Mouse (Mus musculus) gastrocnemius, postnatal 4 days (tissue): ENCODE measurements around the gene Zcchc17. TPM values are rescaled to one million over a fixed set of nuclear protein-coding genes. Genes with fewer than 3 reads are reported as not detected.

ENCODE experiments used
- DNase-seq, 2 experiments: peaks; one replicate each; pipeline ENCODE4 v3.0.0; 2021 to 2022; ENCODE audit warnings: low spot score in 2 of 2, mixed read lengths in 2 of 2
- total RNA-seq, 2 experiments: library from RNA; stranded (reverse); gene quantifications; 2 replicates each; pipeline ENCODE4 v1.2.3; 2021

Zcchc17 gene
- total RNA-seq, 2 experiments from 2014 or later: 42.3 to 42.6 TPM

DNA sequence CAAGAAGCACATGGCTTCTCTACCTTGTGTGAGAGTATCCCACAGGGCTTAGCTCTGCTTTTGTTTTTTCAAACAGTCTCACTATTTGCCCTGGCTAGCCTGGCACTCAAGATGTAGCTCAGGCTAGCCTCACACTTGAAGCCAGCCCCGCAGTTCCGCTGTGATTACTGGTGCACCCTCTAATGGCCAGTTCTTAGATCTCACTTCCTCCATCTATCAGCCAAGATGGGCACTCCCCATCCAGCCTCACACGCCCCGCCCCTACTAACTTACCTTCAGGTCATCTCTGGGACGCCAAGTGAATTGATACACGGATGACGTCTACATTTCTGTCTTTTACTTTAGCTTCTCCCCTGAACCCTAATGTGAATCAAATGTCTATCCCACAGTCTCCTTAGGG is 40.2 kb downstream of the Zcchc17 start:
- DNase-seq: no peak

DNA sequence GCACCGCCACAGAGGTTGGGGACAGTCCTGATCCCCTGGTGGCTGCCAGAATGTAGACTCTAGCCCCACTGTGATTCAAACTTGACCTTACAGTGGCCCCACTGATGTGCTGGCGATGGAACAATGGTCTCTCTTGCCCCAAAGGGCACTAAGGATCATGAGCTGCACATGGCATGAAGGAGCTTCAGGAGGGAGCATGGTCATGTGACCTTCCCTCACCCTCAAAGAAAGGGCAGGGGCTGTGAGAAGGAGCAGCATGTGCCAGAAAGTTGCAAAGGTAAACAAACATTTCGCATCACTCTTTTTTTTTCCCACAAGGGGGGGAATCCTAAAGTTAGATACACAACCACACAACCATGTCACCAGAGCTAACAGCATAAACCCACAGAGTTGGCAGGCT is 41.6 kb downstream of the Zcchc17 start:
- DNase-seq: no peak

DNA sequence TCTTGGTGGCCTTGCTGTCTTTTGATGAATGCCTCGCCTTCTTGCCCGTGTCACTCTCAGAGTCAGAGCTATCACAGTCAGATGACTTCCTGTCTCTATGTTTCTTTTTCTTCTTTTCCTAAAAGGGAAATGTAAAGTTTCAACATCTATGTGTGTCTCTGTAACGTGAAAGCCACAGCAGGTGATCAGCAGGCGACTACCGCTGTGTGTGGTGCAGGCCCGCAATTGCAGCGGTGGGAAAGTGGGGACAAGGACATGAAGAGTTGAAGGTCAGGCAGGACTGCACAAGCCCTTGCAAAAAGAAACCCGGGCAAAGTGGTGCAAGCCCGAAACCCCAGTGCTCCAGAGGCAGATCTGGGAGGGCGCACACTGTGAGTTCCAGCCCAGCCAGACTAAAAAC is 43.1 kb downstream of the Zcchc17 start:
- no peak for DNase-seq

DNA sequence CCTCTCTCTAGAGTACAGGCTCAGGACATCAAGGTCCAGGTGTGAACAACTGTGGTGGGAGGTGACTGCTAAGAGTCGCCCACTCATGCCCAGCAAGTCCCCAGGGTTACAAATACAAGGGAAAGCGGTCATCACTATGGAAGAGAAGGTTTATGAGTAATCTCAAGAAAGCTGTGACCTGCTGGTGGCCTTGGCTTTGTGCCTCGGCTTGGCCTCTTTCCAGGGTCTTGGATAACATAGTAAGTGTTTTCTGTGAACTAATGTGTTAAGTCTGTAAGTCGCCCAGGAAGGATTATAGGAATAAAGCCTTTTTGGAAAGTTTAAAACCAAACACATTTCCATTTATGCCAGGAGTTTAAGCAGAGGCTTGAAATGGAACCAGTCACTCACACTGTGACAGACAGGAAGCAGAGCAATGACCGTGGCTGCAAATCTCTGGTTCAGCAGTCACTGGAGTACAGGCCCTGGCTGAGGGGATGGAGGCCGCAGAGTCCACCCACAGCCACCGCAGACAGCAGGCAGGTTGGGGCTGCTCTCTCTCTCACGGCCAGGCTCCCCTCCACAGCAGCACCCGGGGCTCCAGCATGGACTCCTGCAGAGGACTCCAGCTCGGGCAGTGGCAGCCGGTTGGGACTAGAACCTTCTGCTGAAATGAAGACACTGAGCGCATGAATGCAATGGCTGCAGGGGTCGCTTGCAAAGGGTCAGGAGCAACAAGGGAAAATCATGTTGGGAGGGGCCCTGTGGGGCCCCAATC is 43.8 kb downstream of the Zcchc17 start:
- DNase-seq: no peak

DNA sequence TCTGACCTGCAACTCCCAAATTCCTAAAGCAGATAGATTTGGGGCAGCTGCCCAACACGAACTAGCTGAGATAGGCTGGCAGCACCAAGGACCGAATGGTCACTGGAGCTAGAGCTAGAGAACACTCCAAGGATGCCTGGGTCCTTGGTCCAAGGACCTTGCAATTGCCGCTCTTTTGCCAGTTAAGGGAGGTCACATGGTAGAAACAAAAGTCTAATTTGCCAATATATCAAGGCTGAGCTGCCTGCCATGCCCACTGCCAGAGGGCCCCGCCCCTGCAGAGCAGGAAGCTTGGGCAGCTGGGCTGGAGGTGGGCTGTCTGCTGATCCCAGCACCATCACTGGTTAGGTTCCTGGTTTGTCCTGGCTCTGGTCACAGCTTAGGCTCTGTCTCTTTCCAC is 46.2 kb downstream of the Zcchc17 start:
- DNase-seq: no peak

DNA sequence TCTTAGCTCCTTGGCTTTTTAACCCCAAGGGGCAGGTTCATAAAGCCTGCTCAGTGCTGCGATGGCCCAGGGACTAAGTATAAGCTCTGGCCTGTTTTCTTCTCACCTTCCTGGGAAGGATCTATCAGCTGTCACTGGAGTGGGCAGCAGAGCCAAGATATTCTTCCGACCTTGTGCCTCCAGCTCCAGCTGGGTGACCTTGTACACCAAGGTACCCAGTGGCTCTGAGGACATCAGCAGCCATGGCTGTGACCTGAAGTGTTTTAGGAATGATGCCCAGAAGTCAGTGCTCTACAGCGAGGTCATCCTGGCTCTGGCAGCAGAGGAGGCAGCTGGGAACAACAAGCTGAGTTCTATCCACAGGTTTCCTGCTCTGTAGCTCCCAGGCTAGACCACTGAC is 47.2 kb downstream of the Zcchc17 start:
- DNase-seq: no peak

DNA sequence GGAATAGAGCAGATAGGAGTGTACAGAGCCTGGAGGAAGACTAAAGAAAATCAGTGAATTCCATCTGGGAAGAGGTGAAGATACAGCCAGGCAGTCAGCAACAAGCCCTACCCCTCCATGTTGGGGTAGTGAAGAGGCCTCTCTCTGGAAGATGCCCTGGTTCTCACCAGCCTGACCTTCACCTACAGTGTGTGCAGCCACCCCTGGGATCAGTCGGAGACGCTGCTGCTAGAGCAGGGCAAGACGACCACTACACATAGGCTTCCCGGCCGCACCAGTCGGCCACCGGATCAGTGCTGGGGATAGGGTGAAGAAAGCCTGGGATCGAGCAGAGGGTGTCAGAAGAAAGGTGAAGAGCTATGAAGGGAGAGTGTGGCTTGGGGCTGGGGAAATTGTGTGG is 50.5 kb downstream of the Zcchc17 start:
- no peak for DNase-seq

DNA sequence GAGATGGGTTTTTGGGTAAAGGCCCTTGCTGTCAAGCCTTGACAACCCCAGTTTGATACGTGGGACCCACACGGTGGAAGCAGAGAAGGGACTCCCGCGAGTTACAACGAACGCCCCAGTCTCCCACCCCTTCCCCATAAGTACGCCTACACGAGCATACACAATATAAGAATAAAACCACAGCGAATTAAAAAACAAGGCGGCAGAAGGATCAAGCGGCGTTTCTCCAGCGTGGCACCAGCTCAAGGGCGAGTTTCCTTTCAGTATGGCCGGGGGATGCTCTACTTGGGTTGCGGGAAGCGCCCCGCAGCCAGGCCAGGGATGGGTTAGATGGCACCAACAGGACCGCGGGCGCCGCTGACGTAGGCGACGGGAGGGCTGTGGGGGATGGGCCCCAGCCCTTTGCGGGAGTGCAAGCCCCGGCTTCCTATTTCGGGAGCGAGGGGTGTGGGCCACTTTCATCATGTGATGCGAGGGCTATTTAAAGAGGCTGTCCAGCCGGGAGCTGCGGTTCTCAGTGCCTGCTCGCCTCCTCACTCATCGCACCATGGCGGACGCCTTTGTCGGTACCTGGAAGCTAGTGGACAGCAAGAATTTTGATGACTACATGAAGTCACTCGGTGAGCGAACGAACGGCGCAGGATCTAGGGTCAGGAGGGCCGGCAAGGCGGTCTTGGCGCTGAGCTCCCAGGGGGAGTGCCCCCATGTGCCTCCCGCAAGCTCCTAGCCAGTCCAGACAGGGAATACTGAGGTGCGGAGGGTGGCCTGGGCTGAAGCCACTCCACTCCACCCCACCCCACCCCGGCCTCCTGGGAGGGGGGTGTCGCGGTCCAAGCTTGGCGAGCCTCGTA is 51.3 kb downstream of the Zcchc17 start, which contains the start of the genes Fabp3 and Gm10570:
TSS of gene Fabp3 (plus strand) at position 365 of the 851 bp plus-strand sequence.
TSS of gene Gm10570 (minus strand) at position 444 of the 851 bp plus-strand sequence.
- peak in 1 of 2 experiments; percentile 49 for DNase-seq

DNA sequence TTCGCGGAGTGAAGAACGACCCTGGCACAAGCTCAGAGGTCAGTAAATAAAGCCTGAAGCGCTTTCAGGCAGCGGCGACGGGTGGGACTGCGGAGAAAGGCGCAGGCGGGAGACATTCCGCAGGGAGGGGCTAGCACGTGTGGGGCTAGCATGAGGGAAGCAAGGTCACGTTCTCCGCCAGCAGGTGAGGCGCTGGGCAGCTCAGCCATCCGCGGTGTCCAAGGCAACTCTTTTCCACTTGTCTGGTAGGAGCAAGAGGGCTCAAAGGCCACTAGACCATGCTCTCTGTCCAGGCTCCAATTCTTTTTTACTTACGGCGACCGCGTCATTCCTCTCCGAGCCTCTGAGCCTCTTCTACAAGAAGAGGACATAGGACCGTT is 51.9 kb downstream of the Zcchc17 start:
- DNase-seq: peak in 1 of 2 experiments; percentile 40

DNA sequence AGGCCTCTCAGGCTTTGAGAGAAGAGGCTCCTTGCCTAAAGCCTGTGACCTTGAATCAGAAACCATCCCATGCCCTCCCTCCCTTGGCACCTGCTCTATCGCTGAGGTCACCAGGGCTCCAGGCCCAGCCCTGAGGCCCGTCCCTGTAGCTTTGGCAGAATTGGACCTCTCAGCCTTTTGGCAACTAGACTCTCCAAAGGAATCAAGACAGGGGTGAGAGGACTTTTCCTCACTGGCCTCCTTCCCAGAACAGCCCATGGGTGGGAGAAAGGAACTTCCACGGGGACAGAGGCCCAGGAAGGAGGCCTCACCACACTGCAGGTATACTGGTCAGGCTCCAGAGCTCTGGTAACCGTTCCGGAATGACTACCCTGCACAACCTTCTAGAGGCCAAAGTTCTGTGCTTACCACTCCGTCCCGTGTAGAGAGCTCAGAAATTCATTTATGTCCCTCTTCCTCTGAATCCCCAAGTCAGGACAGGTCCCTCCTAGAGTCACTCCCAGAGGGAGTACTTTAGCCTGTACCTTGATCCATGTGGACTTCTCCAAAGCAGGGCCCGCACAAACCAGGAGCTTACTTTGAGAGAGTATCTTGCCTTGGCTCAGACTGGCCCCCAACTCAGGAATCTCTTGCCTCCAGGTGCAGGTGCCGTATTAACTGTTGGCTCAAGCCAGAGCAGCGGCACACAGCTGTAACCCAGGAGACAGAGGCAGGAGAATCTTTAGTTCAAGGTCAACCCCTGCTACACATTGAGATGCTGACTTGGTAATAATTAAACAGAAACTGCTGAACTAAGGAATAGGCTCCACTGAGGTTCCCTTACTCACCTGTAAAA is 52.7 kb downstream of the Zcchc17 start:
- peak in 1 of 2 experiments; percentile 33 for DNase-seq

DNA sequence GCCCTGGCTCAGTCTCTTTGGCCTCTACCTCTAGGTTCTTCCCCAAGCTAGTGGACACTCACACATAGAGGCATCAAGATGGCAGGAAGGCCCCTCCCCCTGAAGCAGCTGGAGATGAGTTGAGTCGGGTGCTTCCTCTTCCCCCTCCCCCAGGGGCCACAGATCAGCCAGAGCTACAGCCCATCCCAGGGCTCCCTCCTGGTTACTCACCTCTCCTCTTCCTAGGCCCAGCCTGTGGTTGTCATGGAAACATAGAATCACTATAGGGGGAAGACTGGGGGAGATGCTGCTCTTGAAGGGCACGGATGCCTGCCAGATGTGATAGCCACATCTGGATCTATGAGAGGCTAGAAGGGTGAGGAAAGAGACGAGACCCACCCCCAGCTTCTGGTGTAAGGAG is 55.0 kb downstream of the Zcchc17 start:
- DNase-seq: no peak

DNA sequence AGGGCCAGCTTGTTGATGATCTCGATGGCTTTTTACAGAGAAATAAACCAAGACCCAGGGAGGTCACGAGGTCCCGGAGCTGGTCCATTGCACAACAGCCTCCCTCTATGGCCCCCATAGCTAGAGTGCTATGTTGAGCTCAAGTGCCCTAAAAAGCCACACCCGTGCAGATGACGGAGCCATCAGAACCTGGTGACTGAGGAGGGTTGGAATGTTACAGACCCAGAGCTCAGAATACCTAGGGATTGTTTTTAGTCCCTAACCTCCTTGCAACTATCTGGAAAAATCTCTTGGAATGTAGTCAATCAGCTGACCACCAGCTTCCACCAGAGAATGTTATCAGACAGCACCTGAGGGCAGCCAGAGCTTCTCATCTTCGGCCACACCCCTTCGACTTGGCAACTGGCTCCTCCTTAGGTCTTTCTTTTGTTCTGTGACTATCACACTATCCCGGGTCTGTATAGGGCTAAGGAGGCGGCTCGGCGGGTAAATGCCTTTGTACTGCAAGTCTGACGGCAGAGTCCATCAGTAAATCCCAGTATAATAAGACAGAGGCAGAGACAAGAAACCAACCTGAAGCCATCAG is 57.4 kb downstream of the Zcchc17 start:
- no peak for DNase-seq

DNA sequence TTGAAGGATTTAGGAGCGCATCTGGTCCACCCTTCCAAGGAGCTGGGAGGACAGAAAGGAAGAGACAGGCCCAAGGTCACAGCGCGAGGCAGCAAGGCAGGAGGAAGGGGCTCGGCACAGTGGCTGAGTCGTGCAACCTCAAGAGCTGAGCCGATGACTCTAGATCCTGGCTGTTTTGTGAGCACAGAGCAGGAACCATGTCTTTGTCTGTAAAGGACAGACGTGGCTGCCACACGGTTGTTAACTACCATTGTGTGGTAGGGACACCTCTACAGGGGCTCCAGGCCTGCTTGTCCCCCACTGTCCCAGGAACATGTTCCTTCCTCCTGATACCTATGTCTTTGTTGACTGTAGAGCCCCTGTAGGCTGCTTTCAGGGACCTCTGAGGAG is 60.1 kb downstream of the Zcchc17 start:
- no peak for DNase-seq

DNA sequence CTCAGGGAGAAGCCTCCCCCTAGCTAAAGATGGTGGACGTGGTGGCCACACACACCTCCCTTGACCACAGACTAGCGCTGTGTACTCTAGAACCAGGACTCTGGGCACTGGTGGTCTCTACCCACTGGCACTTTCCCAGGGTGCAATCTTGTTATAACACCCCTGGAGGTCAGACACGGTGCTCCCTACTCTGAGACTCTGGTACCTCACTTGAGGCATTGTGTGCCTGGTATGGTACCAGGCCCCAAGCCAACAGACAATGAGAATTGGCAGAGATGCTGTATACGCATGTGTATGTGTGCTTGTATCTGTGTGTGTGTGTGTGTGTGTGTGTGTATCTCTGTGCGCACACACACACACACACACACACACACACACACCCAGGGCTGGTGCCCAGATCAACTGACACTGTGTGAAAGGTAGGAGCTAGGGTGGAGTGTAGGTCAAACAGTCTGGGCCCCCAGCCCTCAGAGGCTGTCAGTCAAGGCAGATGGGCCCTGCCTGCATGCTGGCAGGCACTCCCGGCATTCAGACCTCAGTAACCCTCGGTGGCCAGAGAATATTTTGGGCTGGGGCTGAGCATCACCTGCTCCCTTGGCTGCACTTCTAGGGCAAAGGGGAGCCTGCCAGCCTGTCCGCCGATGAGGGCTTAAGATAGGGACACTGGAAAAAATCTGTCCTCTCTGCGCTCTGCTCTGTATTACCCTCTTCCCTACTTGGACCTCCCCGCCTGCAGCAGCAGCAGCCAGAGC is 60.7 kb downstream of the Zcchc17 start:
- peak in 1 of 2 experiments; percentile 50 for DNase-seq

DNA sequence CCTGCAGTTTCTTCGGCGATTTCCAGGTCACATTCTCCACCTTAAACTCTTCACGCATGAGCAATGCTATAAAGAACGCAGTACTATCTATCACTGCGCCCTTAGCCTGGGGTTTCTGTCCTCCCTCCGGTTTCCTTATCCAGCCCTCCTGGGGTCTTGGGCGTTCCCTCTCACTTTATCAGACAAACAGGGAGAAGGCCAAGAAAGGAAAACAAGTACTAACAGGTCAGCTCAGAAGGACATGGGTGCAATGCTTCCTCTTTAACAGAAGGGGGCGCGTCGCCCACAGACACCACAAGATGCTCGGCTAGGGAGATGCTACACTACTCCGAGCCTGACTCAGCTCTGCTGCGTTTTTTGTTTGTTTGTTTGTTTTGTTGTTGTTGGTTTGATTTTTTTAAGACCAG is 62.6 kb downstream of the Zcchc17 start:
- DNase-seq: no peak

DNA sequence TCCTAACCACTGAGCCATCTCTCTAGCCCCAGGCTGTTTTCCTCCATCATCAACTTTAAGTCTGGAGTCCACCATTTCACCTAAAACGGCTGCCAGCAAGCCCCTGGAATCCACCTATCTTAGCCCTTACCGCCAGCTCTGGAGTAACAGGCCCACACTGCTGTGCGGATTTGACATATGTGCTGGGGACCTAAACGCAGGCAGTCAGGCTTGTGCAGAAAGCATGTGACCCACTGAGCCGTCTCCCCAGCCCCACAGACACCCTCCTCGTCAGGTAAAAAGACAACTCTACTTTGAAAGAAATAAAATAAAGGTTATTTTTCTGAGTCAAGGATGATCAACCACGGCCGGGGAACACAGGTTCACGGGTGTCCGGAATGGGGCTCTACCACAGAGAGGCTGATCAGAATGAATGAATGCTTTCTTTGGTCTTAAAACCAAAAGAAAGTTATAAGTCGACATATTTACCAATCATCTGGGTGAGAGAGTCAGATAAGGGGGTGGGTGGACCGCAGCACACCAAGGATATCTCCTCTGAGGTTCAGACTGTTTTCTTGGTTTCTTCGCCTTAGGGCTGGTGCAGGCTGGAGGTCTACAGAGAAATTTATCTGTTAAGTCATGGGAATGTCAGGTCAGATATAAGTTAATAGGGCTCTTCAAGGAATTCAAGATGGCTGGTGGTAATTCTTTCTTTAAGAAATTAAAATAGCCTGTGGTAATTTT is 63.3 kb downstream of the Zcchc17 start:
- no peak for DNase-seq

DNA sequence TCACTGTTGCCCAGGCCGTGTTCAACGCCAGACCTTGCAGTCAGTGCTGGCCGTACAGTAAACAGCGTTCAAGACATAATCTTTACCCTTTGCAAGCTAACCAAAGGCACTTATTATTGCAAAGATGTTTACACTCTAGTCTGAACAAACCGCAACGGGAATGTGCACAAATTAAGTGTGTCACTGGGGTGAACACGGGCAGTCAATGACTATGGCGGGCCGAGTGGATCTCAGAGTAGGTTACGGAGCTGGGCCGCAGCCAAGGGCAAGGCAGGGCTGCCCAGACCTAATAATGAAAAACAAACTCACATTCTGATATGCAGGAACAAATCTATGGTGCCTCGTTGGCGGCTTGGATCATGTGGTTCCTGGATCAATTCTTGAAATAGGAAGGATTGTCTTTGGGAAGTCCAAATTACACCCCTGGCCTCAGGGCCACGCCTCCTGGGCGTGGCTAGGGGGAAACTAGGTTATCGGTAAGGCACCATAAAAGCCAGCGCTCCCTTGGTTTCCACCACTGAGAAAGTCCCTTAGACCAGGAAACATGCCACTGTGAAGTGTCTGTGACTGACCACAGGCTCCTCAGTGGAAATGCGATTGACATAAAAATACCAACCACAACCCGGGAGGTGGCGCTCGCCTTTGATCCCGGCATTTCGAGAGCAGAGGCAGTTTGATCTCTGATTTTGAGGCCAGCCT is 64.5 kb downstream of the Zcchc17 start:
- DNase-seq: no peak

DNA sequence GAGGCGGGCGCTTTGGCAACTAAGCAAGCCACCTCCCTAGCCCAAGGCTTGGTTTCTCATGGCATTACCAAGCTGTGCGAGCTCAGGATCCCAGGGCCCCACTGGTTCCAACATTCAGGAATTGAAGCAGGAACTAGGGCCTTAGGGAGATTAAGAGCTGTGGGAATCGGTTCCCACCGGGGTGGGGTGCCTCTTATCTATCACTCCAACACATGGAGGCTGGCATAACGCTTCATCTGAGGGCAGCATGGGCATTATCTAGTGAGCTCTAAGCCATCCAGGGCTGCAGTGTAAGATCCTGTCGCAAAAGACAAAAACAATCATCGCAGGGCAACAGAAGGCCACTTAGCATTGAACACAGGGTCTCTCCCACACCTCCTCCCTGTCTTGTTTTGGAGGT is 65.2 kb downstream of the Zcchc17 start:
- DNase-seq: no peak

DNA sequence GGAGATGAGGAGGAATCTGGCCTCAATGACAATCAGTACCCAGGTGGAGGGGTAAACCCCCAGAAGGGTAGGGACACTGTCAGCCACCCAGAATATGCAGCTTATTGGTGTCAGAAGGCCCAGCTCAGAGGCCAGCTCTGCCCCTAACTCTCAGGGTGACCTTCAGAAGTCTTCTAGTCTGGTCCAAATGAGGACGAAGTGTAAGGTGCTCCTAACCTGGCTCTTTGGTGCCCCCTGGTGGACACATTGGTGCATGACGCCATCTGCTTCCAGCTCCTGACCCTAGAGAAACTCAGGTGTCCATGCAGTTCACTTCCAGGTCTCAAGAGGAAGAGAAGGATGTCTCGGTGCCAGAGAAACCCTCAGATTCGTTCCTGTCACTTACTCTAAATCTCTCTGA is 67.5 kb downstream of the Zcchc17 start:
- peak in 1 of 2 experiments; percentile 70 for DNase-seq
